Mouse (Mus musculus): ENCODE measurements around the gene Cpm.

DNA sequence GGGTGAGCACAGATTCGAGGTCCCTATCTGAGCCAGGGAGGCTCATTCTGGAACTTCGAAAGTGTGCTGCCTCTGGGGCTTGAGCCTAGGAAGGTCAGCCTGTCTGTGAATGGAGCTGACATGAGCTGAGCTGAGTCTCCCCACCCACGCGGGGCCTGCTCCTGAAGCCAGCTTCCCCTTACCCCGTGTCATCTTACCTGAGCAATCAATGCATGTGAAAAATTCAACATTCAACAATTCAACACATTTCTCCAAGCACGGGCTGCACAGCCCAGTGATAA, 19.6 kb upstream of the Cpm start:
- TF ChIP-seq CTCF (IDR thresholded peaks at IDR 0.05; ENCODE audit: extremely low read depth, insufficient read depth, low read length) = no peak
- TF ChIP-seq POLR2A (IDR thresholded peaks at IDR 0.05; ENCODE audit: extremely low read depth, insufficient read depth, low read length) = no peak
